Mouse (Mus musculus) limb, embryonic 15.5 days (tissue): ENCODE measurements around the gene Ttll9. TPM values are rescaled to one million over a fixed set of nuclear protein-coding genes. Genes with fewer than 3 reads are reported as not detected.

Experiments
- ATAC-seq: fragments of 200-750 bp; cut with Nextera tagmentation; 2 replicates; pipeline ENCODE4 v1.8.0; 2017; ENCODE audit warnings: low read depth, moderate TSS enrichment; ENCODE audit not compliant: insufficient number of reproducible peaks, low FRiP score, low TSS enrichment
- H3K27ac ChIP-seq: fragments of 300-500 bp; sonication (generic); 2 replicates; pipeline ENCODE4 v1.5.1; 2015; ENCODE audit warnings: moderate library complexity, mild to moderate bottlenecking, inconsistent platforms
- H3K27me3 ChIP-seq: fragments of 300-500 bp; sonication (generic); 2 replicates; pipeline ENCODE4 v1.6.1; 2015; ENCODE audit warnings: inconsistent platforms
- H3K36me3 ChIP-seq: fragments of 300-500 bp; sonication (generic); 2 replicates; pipeline ENCODE4 v1.6.1; 2015; ENCODE audit warnings: inconsistent platforms
- H3K4me1 ChIP-seq: fragments of 300-500 bp; sonication (generic); 2 replicates; pipeline ENCODE4 v1.6.1; 2015; ENCODE audit warnings: inconsistent platforms
- H3K4me2 ChIP-seq: fragments of 300-500 bp; sonication (generic); 2 replicates; pipeline ENCODE4 v1.6.1; 2015; ENCODE audit warnings: mild to moderate bottlenecking, inconsistent platforms
- H3K4me3 ChIP-seq: fragments of 300-500 bp; sonication (generic); 2 replicates; pipeline ENCODE4 v1.5.1; 2015; ENCODE audit warnings: mild to moderate bottlenecking, inconsistent platforms
- H3K9ac ChIP-seq: fragments of 300-500 bp; sonication (generic); 2 replicates; pipeline ENCODE4 v1.6.1; 2015; ENCODE audit warnings: inconsistent platforms
- H3K9me3 ChIP-seq: fragments of 300-500 bp; sonication (generic); 2 replicates; pipeline ENCODE4 v1.6.1; 2016; ENCODE audit warnings: inconsistent platforms
- WGBS: fragments of 180-500 bp; shearing (Covaris S2); methylation state at CpG from one replicate; pipeline ENCODE4 v1.1.7; 2015; 5-methylcytosine and 5-hydroxymethylcytosine counted together
- polyA plus RNA-seq: library from polyadenylated mRNA; unstranded; fragments of >200 nt; fragmentation: Nextera tagmentation; extraction: Ambion mirVana; gene quantifications from 2 replicates; pipeline ENCODE4 v1.2.1, GENCODE M21; 2015

The Ttll9 gene
- polyA plus RNA-seq, 1 experiment from 2014 or later: 0.52 TPM

- Histone ChIP-seq H3K9me3 (no peaks in the 10 kb centered on the region), H3K4me3 (peak overlapping the region; percentile 42), H3K9ac (no peak overlapping the region), H3K36me3 (no peaks in the 10 kb centered on the region), H3K4me2 (peak overlapping the region; percentile 89), H3K27me3 (peaks cover 66% of the 10 kb centered on the region), H3K27ac (no peak overlapping the region), H3K4me1 (peaks cover 14% of the 10 kb centered on the region)
- WGBS: 7% methylated on average over 8 of the region's 8 CpGs
- ATAC-seq: no peak
These were observed 18.7 kb upstream of the Ttll9 start for GRCm38 (mm10) chr2:152943568-152943967.

- WGBS: 59% methylated on average over 9 of the region's 9 CpGs
- Histone ChIP-seq H3K4me2 (no peak overlapping the region), H3K27me3 (peaks cover 70% of the 10 kb centered on the region), H3K4me3 (no peak overlapping the region), H3K36me3 (no peaks in the 10 kb centered on the region), H3K27ac (no peak overlapping the region), H3K9me3 (no peaks in the 10 kb centered on the region), H3K9ac (no peak overlapping the region), H3K4me1 (peaks cover 14% of the 10 kb centered on the region)
- no peak for ATAC-seq
These were observed 18.3 kb upstream of the Ttll9 start for GRCm38 (mm10) chr2:152944013-152944412.

DNA sequence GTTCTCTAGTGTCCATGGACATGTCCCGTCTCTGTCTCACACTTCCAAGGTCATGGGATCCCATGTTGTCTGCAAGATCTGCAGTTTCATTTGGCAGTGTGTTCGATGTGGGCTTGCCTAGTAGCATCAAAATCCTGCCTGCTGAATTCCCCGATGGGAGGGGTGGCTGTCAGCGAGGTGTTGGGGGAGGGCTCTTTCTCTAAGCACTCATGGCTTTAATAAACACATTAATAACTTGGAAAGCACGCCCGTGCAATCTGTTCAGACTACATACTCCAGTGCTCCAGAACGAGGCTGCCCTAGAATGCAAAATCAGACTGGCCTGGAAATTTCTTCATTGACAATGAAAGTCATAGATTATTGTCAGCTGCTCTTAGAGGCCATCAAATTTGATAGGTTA, 15.2 kb upstream of the Ttll9 start:
- WGBS: 42% methylated on average over 7 of the region's 7 CpGs

GRCm38 (mm10) chr2:152948438-152949020, 13.8 kb upstream of the Ttll9 start:
- no peaks in the 10 kb centered on the region for H3K36me3 ChIP-seq

More for the DNA sequence above, 15.2 kb upstream of the Ttll9 start:
- no peak for ATAC-seq
- Histone ChIP-seq H3K9me3 (no peaks in the 10 kb centered on the region), H3K36me3 (no peaks in the 10 kb centered on the region), H3K27me3 (peaks cover 80% of the 10 kb centered on the region), H3K4me2 (no peak overlapping the region), H3K9ac (no peak overlapping the region), H3K4me1 (peaks cover 26% of the 10 kb centered on the region), H3K27ac (no peak overlapping the region), H3K4me3 (no peak overlapping the region)

DNA sequence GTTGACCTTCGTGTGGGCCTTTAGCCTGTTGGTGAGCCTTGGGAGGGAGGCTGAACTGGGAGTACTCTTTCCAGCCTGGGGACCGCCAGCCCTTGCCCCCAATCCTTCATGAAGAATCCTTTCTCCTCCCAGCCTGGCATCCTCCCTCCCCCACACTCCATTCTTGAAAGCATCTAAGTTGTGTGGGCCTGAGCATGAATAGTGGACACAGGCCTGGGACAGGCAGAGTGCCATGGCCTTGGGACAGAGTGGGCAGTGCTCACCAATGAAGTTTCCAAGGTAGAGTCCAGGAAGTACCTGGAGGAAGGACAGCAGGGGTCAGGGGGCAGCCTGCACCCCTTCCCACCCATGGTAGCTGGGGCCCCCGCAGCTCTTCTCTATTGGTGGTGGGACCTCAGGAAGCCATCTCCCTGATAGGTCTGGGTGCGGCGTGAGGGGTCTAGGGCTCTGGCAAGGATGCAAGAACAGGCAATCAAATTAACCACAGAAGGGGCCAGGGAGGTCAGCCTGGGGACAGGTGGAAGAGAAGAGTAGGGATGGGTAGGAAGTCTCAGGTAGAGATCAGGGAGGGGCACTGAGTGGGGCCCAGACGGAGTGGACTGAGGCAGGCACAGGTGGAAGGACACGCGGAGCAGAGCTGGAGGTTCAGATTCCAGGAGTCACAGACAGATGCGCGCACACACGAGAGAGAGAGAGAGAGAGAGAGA, 11.8 kb upstream of the Ttll9 start:
- H3K9ac ChIP-seq: no peak overlapping the region
- ATAC-seq: no peak
- WGBS: 38% methylated on average over 11 of the region's 11 CpGs

More at GRCm38 (mm10) chr2:152948438-152949020, 13.8 kb upstream of the Ttll9 start:
- Histone ChIP-seq H3K27ac (no peak overlapping the region), H3K4me1 (peaks cover 16% of the 10 kb centered on the region), H3K27me3 (peaks cover 71% of the 10 kb centered on the region), H3K9ac (no peak overlapping the region), H3K4me2 (no peak overlapping the region), H3K9me3 (no peaks in the 10 kb centered on the region), H3K4me3 (no peak overlapping the region)
- 75% methylated on average over 5 of the region's 5 CpGs for WGBS
- no peak for ATAC-seq

DNA sequence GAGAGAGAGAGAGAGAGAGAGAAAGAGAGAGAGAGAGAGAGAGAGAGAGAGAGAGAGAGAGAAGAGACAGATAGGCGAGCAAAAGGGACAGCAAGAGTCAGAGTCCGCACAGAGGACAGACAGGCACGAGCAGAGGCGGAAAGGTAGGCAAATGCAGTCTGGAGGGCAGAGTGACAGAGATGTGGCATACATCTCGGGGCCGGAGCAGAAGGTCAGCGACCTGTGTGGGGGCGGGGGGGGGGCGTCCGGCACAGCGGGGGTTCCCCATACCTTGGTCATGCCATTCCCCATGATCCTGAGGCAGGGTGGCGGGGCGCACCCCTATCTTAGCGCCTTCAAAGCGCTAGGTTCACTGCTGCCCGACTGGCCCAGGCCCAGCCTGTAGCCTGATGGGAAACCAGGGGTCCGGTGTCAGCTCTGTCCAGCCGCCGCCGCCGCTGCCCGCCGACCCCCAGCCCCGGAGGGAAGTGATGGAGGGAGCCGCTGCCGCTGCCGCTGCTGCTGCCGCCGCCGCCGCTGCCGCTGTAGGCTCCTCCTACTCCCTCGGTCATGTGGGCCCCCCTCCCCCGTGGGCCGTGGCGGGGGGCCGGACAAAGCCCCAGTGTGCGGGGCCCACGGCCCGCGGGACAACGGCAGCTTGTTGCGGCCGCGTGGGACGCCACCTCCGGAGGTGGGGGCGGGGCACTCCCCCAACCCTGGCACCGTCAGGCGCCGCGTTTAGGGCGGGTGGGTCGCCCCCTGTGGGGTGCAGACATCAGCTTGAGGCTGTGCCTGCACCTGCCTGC, 11.0 kb upstream of the Ttll9 start, which contains the start of gene Dusp15:
Gene Dusp15, minus strand, starts transcription at position 634 of the 785 bp plus-strand sequence.
- Histone ChIP-seq H3K36me3 (no peaks in the 10 kb centered on the region), H3K4me2 (peak within 1 kb of the TSS; percentile 96), H3K27ac (no peak within 1 kb of the TSS), H3K4me1 (peaks cover 13% of the 10 kb centered on the region), H3K9me3 (no peaks in the 10 kb centered on the region), H3K9ac (peak within 1 kb of the TSS; percentile 41), H3K4me3 (peak within 1 kb of the TSS; percentile 58), H3K27me3 (peaks cover 57% of the 10 kb centered on the region)
- 1% methylated on average over 47 of the region's 54 CpGs for WGBS
- ATAC-seq: 0 out of 2 replicates have a peak, but pooled peaks have one; percentile 64

More for the DNA sequence above, 11.8 kb upstream of the Ttll9 start:
- H3K27me3 ChIP-seq: peaks cover 65% of the 10 kb centered on the region
- H3K9me3 ChIP-seq: no peaks in the 10 kb centered on the region
- H3K36me3 ChIP-seq: no peaks in the 10 kb centered on the region
- H3K4me2 ChIP-seq: peak overlapping the region; percentile 96; the same call in 1 of the 2 replicates
- 0 out of 2 replicates have a peak overlapping the region, but pooled peaks have one; percentile 58 for H3K4me3 ChIP-seq
- H3K4me1 ChIP-seq: peaks cover 13% of the 10 kb centered on the region
- H3K27ac ChIP-seq: no peak overlapping the region

- H3K27me3 ChIP-seq: peaks cover 62% of the 10 kb centered on the region
- H3K4me2 ChIP-seq: peak overlapping the region; percentile 96
- peaks cover 13% of the 10 kb centered on the region for H3K4me1 ChIP-seq
- no peak overlapping the region for H3K27ac ChIP-seq
- WGBS: 22% methylated on average over 13 of the region's 13 CpGs
- no peaks in the 10 kb centered on the region for H3K36me3 ChIP-seq
- ATAC-seq: no peak
- no peaks in the 10 kb centered on the region for H3K9me3 ChIP-seq
- peak overlapping the region; percentile 41; the same call in 1 of the 2 replicates for H3K9ac ChIP-seq
- H3K4me3 ChIP-seq: peak overlapping the region; percentile 58
These were observed 10.2 kb upstream of the Ttll9 start for GRCm38 (mm10) chr2:152951850-152952720.

- WGBS: 74% methylated on average over 3 of the region's 3 CpGs
- no peak overlapping the region for H3K9ac ChIP-seq
- ATAC-seq: no peak
- H3K36me3 ChIP-seq: no peaks in the 10 kb centered on the region
- H3K27me3 ChIP-seq: peaks cover 28% of the 10 kb centered on the region
- no peak overlapping the region for H3K27ac ChIP-seq
- no peak overlapping the region for H3K4me2 ChIP-seq
- no peak overlapping the region for H3K4me3 ChIP-seq
- 0 out of 2 replicates have a peak, but pooled peaks cover 3% of the 10 kb centered on the region for H3K4me1 ChIP-seq
- H3K9me3 ChIP-seq: no peaks in the 10 kb centered on the region
These were observed 4.2 kb upstream of the Ttll9 start for GRCm38 (mm10) chr2:152958116-152958515.

GRCm38 (mm10) chr2:152965555-152965954, 3.3 kb downstream of the Ttll9 start:
- H3K27me3 ChIP-seq: 0 out of 2 replicates have a peak, but pooled peaks cover 2% of the 10 kb centered on the region
- H3K4me1 ChIP-seq: 0 out of 2 replicates have a peak, but pooled peaks cover 3% of the 10 kb centered on the region
- H3K4me2 ChIP-seq: no peak overlapping the region
- no peaks in the 10 kb centered on the region for H3K9me3 ChIP-seq
- H3K9ac ChIP-seq: no peak overlapping the region
- no peaks in the 10 kb centered on the region for H3K36me3 ChIP-seq
- WGBS: 56% methylated on average over 4 of the region's 4 CpGs
- no peak overlapping the region for H3K4me3 ChIP-seq
- no peak for ATAC-seq
- H3K27ac ChIP-seq: no peak overlapping the region

DNA sequence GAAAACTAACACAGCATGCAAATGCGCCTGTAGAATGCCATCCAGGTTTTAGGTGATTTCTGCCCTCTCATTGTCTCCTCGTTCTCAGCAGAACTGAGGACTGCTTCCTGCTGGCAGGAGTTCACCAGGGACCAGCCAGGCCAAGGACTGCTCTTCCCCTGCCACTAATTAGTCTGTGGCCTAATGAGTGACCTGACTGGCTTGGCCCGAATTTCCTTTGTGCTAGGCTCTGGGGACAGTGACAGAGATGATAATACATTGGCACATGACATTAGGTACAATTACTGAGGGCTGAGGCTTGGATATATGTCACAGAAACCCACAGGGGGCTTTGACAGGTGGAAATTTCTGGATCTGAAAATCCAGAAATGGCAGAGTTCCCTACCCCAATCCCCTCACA, 14.7 kb downstream of the Ttll9 start:
- ATAC-seq: no peak
- H3K4me2 ChIP-seq: no peak overlapping the region
- no peak overlapping the region for H3K4me3 ChIP-seq
- no peaks in the 10 kb centered on the region for H3K9me3 ChIP-seq
- no peak overlapping the region for H3K27ac ChIP-seq
- WGBS: 50% methylated on average over 3 of the region's 3 CpGs
- no peaks in the 10 kb centered on the region for H3K36me3 ChIP-seq
- no peaks in the 10 kb centered on the region for H3K4me1 ChIP-seq
- H3K27me3 ChIP-seq: no peaks in the 10 kb centered on the region
- no peak overlapping the region for H3K9ac ChIP-seq

GRCm38 (mm10) chr2:152985582-152985981, 23.3 kb downstream of the Ttll9 start:
- no peaks in the 10 kb centered on the region for H3K4me1 ChIP-seq
- no peaks in the 10 kb centered on the region for H3K36me3 ChIP-seq
- no peak overlapping the region for H3K27ac ChIP-seq
- H3K27me3 ChIP-seq: no peaks in the 10 kb centered on the region
- H3K4me3 ChIP-seq: no peak overlapping the region
- no peak overlapping the region for H3K9ac ChIP-seq
- 27% methylated on average over 1 of the region's 1 CpGs for WGBS
- H3K9me3 ChIP-seq: no peaks in the 10 kb centered on the region
- no peak overlapping the region for H3K4me2 ChIP-seq
- no peak for ATAC-seq
